Mouse (Mus musculus): ENCODE measurements around the gene Tmem125. TPM values are rescaled to one million over a fixed set of nuclear protein-coding genes. Genes with fewer than 3 reads are reported as not detected.
A peak's percentile ranks its signal among the peaks of the same experiment; 100 is the strongest.

Tmem125 gene
- total RNA-seq, 1 experiment = 12.0 TPM

DNA sequence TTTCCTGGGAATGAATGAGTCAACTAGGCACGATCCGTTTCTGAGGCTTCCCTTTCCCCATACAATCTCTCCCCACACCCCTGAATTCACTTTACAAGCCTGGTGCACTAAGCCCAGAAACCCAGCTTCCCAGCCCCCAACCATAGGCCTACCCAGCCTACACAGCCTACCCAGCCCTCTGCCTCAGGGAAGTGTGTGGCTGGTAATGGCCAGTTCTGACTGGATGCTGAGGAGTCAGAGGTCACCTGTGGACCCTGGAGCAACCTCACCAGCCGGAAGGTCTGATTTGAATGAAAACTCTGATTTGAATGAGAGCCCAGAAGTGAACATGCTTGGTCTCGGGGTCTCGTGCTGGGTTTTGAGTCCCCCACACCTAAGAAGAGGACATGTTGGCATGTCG, 16.1 kb downstream of the Tmem125 start:
- in situ Hi-C loops (cut with MboI; ENCODE audit: low sequenced_read_pairs in 2 of 2, unreplicated experiment in 2 of 2) = no loop called here
- H3K27ac ChIP-seq (ENCODE audit: insufficient read depth, low read depth, low read length, poor library complexity, severe bottlenecking) = no peak overlapping the region

DNA sequence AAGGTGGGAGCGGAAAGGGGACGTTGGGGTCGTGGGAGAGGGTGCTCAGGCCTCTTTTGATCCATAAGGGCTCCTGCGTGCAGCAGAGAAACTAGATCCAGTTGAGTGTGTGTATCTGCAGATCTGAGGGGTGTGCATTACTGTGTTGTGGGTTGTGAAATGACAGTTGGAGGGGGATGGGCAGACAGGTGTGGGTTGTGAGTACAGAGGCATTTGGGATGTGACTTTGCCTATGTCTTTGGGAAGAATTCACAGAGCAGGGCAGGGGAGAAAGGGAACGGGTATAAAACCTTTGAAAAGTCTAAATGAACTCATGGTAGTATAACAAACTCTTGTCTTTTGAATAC, 16.5 kb downstream of the Tmem125 start:
- no peaks in the 10 kb centered on the region for H3K36me3 ChIP-seq (ENCODE audit: control insufficient read depth, insufficient read depth, low read length, poor library complexity, severe bottlenecking)
- H3K9ac ChIP-seq (ENCODE audit: insufficient read depth, low read depth, low read length, poor library complexity, severe bottlenecking) = no peak overlapping the region
- in situ Hi-C loops (cut with MboI; ENCODE audit: low sequenced_read_pairs in 2 of 2, unreplicated experiment in 2 of 2) = no loop called here
- H3K9me3 ChIP-seq (ENCODE audit: control insufficient read depth, insufficient read depth, low read depth, low read length) = no peaks in the 10 kb centered on the region
- no peak overlapping the region for H3K27ac ChIP-seq (ENCODE audit: insufficient read depth, low read depth, low read length, poor library complexity, severe bottlenecking)
- H3K4me3 ChIP-seq (ENCODE audit: insufficient read depth in 1 of 2, low read depth in 1 of 2, low read length in 2 of 2, poor library complexity in 1 of 2, severe bottlenecking in 1 of 2) = peak overlapping the region; percentile 24 to 33; a peak in 3 of 4 replicates
- no peak for DNase-seq (ENCODE audit: low read depth, low spot score)
- TF ChIP-seq ZNF384 (IDR thresholded peaks at IDR 0.05; ENCODE audit: low read depth, low read length) (no peak), CHD2 (IDR thresholded peaks at IDR 0.05; ENCODE audit: low read depth, low read length) (no peak), MAFK (IDR thresholded peaks at IDR 0.05; ENCODE audit: insufficient read depth, low read depth, low read length) (no peak), HCFC1 (IDR thresholded peaks at IDR 0.05; ENCODE audit: borderline replicate concordance, insufficient read depth, low read length) (no peak), ZC3H11A (IDR thresholded peaks at IDR 0.05; ENCODE audit: borderline replicate concordance, low read depth, low read length) (no peak)
- peaks cover 10 to 25% of the 10 kb centered on the region in 2 experiments; a peak in 3 of 4 replicates for H3K4me1 ChIP-seq (ENCODE audit: control insufficient read depth in 2 of 2, insufficient read depth in 2 of 2, low read length in 2 of 2, poor library complexity in 1 of 2)

More for the DNA sequence above, 16.1 kb downstream of the Tmem125 start:
- peaks cover 10 to 27% of the 10 kb centered on the region in 2 experiments; a peak in 3 of 4 replicates for H3K4me1 ChIP-seq (ENCODE audit: control insufficient read depth in 2 of 2, insufficient read depth in 2 of 2, low read length in 2 of 2, poor library complexity in 1 of 2)
- no peaks in the 10 kb centered on the region for H3K9me3 ChIP-seq (ENCODE audit: control insufficient read depth, insufficient read depth, low read depth, low read length)
- H3K9ac ChIP-seq (ENCODE audit: insufficient read depth, low read depth, low read length, poor library complexity, severe bottlenecking) = no peak overlapping the region
- no peak for DNase-seq (ENCODE audit: low read depth, low spot score)
- peak overlapping the region in 1 of 2 experiments; percentile 24; a peak in 1 of 4 replicates for H3K4me3 ChIP-seq (ENCODE audit: insufficient read depth in 1 of 2, low read depth in 1 of 2, low read length in 2 of 2, poor library complexity in 1 of 2, severe bottlenecking in 1 of 2)
- no peak for TF ChIP-seq ZNF384 (IDR thresholded peaks at IDR 0.05; ENCODE audit: low read depth, low read length)
- TF ChIP-seq MAFK (IDR thresholded peaks at IDR 0.05; ENCODE audit: insufficient read depth, low read depth, low read length) = no peak
- no peak for TF ChIP-seq CHD2 (IDR thresholded peaks at IDR 0.05; ENCODE audit: low read depth, low read length)
- TF ChIP-seq ZC3H11A (IDR thresholded peaks at IDR 0.05; ENCODE audit: borderline replicate concordance, low read depth, low read length) = no peak
- TF ChIP-seq HCFC1 (IDR thresholded peaks at IDR 0.05; ENCODE audit: borderline replicate concordance, insufficient read depth, low read length) = no peak
- H3K36me3 ChIP-seq (ENCODE audit: control insufficient read depth, insufficient read depth, low read length, poor library complexity, severe bottlenecking) = no peaks in the 10 kb centered on the region

DNA sequence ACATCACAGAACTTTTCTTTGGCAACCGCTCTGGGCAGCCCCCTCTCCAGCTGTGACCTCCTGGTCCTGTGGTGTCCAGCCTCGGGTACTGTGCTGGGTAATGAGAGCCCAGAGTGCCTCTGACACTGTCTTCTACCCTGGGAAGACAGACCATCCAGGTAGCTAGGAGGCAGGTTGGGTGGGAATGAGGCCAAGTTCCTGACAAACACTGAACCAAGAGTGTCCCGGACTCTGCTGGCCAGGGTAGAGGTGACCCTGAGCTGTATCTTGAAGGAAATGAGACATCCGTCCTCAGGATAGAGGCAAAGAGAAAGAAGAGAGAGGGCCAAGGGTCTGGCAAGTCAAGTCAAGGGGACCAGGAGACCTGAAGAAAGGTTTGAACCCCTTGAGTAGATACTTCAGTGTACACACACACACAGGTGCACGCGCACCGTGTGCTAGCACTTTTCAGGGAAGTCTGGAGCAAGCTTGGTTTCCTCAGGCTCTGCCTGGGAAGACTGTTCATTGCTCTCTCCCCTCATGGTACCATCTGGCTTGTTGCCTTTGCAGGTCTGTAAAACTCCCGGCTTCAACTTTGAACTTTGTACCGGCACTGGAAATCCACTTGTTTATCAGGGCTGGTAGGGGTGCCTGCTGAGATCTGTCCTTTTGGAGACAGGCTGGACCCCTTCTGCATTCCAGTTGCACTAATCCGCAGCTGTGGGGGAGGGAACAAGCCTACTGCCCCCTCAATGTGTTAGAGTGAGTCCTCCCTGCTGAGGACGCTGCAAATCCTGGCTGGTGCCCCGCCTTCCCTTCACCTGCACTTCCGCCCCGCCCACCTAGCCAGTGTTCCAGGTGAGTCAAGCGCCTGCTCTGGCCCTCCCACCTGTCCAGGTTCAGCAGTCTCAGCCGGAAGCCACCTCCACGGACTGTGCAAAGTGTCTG, 17.2 kb downstream of the Tmem125 start, which contains the start of gene 2610528J11Rik:
Gene 2610528J11Rik (plus strand): TSS at position 592 of the 927 bp plus-strand sequence.
- H3K27ac ChIP-seq (ENCODE audit: insufficient read depth, low read depth, low read length, poor library complexity, severe bottlenecking) = peak within 1 kb of the TSS; percentile 21; the same call in 1 of the 2 replicates
- no peak for DNase-seq (ENCODE audit: low read depth, low spot score)
- H3K4me3 ChIP-seq (ENCODE audit: insufficient read depth in 1 of 2, low read depth in 1 of 2, low read length in 2 of 2, poor library complexity in 1 of 2, severe bottlenecking in 1 of 2) = peak within 1 kb of the TSS; percentile 24 to 33; a peak in 3 of 4 replicates
- no peaks in the 10 kb centered on the region for H3K9me3 ChIP-seq (ENCODE audit: control insufficient read depth, insufficient read depth, low read depth, low read length)
- no peak for TF ChIP-seq ZNF384 (IDR thresholded peaks at IDR 0.05; ENCODE audit: low read depth, low read length)
- no peak for TF ChIP-seq HCFC1 (IDR thresholded peaks at IDR 0.05; ENCODE audit: borderline replicate concordance, insufficient read depth, low read length)
- TF ChIP-seq CHD2 (IDR thresholded peaks at IDR 0.05; ENCODE audit: low read depth, low read length) = no peak
- TF ChIP-seq MAFK (IDR thresholded peaks at IDR 0.05; ENCODE audit: insufficient read depth, low read depth, low read length) = no peak
- no peak for TF ChIP-seq ZC3H11A (IDR thresholded peaks at IDR 0.05; ENCODE audit: borderline replicate concordance, low read depth, low read length)
- in situ Hi-C loops (cut with MboI; ENCODE audit: low sequenced_read_pairs in 2 of 2, unreplicated experiment in 2 of 2) = no loop called here
- peaks cover 10 to 25% of the 10 kb centered on the region in 2 experiments; a peak in 3 of 4 replicates for H3K4me1 ChIP-seq (ENCODE audit: control insufficient read depth in 2 of 2, insufficient read depth in 2 of 2, low read length in 2 of 2, poor library complexity in 1 of 2)
- H3K9ac ChIP-seq (ENCODE audit: insufficient read depth, low read depth, low read length, poor library complexity, severe bottlenecking) = no peak within 1 kb of the TSS
- no peaks in the 10 kb centered on the region for H3K36me3 ChIP-seq (ENCODE audit: control insufficient read depth, insufficient read depth, low read length, poor library complexity, severe bottlenecking)

DNA sequence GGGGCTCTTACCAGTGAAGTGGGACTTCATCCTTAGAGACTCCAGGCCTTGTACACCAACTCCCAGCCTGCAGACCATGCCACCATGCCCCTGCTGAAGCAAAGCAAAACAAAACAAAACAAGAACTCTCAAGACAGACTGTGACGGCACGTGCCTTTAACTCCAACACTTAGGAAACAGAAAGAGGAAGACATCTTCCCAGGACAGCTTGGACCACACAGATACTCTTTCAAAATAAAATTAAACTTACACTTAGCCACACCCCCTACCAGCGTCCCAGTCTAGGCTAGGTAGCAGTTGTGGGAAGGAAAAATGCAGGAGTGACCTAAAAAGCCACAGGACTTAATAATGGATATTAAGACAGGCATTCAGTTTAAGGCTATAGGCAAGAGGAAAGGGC, 18.1 kb downstream of the Tmem125 start:
- Histone ChIP-seq H3K4me3 (ENCODE audit: insufficient read depth in 1 of 2, low read depth in 1 of 2, low read length in 2 of 2, poor library complexity in 1 of 2, severe bottlenecking in 1 of 2) (no peak overlapping the region), H3K9ac (ENCODE audit: insufficient read depth, low read depth, low read length, poor library complexity, severe bottlenecking) (no peak overlapping the region), H3K4me1 (ENCODE audit: control insufficient read depth in 2 of 2, insufficient read depth in 2 of 2, low read length in 2 of 2, poor library complexity in 1 of 2) (peaks cover 10 to 25% of the 10 kb centered on the region in 2 experiments; a peak in 3 of 4 replicates), H3K27ac (ENCODE audit: insufficient read depth, low read depth, low read length, poor library complexity, severe bottlenecking) (no peak overlapping the region), H3K36me3 (ENCODE audit: control insufficient read depth, insufficient read depth, low read length, poor library complexity, severe bottlenecking) (no peaks in the 10 kb centered on the region), H3K9me3 (ENCODE audit: control insufficient read depth, insufficient read depth, low read depth, low read length) (no peaks in the 10 kb centered on the region)
- in situ Hi-C loops (cut with MboI; ENCODE audit: low sequenced_read_pairs in 2 of 2, unreplicated experiment in 2 of 2) = no loop called here
- no peak for DNase-seq (ENCODE audit: low read depth, low spot score)
- TF ChIP-seq HCFC1 (IDR thresholded peaks at IDR 0.05; ENCODE audit: borderline replicate concordance, insufficient read depth, low read length) (no peak), MAFK (IDR thresholded peaks at IDR 0.05; ENCODE audit: insufficient read depth, low read depth, low read length) (no peak), CHD2 (IDR thresholded peaks at IDR 0.05; ENCODE audit: low read depth, low read length) (no peak)
